Mouse (Mus musculus): ENCODE measurements around the gene Ern2.
A peak's percentile ranks its signal among the peaks of the same experiment; 100 is the strongest.

Ern2 gene

DNA sequence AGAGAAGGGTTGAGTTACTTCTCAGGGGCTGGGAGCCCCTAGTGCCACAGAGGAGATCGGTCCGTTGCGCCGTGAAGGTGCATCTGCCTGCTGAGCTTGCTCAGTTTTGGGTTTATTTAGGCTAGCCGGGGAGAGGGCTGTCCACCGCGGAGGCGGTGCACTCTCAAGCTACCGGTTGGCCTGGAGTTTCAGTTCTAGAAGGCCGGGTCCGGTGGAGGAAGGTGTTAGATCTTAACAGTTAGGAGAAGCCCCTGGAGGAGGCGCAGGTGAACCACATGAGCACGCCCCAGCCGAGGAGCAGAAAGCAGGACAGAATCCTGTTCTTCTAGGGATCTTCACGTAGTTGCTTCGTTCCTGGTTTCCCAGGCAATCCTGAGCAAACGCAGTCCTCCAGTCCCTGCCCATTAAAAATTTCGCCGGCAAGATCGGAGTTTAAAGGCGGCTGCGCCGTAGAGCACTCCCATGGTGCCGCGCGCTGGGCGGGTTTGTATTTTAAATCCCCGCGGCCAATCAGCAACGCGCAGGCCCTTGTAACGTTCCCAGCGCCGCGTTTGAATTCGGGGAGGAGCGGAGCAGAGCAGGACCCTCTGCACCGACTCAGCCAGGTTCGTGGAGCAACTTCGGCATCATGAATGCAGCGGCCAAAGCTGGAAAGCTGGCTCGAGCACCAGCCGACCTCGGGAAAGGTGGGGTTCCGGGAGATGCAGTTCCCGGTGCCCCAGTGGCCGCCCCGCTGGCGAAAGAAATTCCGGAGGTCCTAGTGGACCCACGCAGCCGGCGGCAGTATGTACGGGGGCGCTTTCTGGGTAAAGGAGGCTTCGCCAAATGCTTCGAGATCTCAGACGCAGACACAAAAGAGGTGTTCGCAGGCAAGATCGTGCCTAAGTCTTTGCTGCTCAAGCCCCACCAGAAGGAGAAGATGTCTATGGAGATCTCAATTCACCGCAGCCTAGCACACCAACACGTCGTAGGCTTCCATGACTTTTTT lies 26.8 kb downstream of the Ern2 start, which contains the start of gene Plk1:
Plk1 (plus strand) TSS at position 525 of the 988 bp plus-strand sequence.
- peak; percentile 81 for DNase-seq (ENCODE audit: low spot score)

DNA sequence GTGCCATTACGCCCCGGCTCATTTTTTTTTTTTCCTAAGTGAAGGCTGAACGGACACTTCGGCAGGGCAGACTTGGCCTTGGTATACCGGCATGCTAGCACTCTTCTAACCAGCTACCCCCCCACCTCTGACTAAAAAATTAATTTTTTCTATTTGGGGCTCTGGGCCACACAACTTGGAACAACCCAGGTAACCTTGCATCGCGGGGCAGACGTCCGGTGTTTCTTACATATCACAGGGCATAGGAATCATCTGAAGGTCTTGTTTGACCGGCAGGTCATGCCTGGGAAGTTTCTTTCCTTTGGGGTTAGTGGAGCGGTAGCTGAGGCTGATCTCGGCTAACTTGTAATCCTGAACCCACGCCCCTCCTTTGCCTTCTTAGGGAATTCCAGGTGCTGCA lies 27.5 kb downstream of the Ern2 start:
- no peak for DNase-seq (ENCODE audit: low spot score)

DNA sequence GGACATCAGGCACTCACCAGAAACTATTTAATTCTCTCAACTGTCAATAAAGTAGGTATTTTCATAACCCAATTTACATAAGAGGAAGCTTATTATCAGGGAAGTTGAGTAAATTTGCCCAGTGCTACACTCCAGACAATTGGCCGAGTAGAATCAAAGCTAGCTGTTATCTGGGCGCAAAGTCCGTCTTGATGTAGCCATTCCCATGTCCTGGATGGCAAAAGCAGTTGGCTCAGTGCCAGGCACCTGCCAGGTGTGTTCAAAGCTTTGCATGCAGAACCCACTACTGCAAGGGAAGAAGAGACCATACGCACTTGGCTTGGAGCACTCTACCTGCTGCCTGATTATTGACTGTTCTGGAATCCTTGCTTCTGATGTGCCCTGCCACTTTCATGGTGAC lies 33.5 kb downstream of the Ern2 start:
- DNase-seq (ENCODE audit: low spot score) = no peak

DNA sequence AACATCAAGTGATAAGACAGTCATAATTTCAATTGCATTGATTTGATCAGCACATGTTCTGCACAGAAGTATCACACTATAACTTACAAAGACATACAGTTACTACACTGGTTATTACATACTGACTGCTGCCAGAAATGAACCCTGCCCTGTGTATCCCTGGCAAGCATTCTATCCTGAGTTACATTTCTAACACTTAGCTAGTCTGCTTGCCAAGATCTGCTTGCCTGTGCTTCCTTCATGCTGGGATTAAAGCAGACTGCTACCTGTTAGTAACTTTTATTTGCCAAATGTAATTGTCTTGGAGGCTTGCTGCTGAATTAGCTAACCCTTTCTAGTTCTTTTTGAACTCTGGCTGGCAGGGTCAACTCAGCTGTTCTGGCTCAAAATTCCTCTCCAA lies 45.0 kb downstream of the Ern2 start:
- DNase-seq (ENCODE audit: low spot score) = no peak

DNA sequence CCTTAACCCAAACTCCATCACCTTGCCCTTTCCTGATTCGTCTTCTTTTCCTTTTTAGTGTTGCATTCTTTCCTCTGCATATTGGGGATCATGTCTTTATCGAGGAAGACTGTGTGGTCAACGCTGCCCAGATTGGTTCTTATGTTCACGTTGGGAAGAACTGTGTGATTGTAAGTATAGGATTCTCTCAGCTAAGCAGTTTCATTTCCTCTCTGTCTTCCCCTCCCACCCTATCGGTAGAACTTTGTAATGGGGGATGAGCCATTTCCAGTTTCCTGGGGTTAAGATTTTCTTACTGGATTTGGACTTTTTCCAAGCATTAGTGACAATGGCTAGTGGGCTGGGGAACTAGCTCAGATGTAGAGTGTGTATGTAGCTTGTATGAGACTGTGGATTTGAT lies 47.8 kb downstream of the Ern2 start:
- DNase-seq (ENCODE audit: low spot score) = no peak

DNA sequence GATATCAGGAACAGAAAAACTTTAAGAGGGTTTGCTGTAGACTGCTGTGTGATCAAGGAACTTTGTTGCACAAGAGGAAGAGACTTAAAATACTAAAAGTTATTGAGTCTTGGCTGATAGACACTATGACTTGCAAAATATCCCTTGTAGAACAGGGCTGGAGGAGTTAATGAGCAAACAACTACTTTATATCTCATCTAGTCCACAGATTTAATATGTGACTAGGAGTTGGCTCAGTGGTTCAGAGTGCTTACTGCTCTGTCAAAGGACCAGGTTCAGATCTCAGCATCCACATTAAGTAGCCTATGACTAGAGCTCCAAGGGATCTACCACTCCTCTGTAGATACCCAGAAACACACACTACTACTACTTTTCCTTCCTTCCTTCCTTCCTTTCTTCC lies 48.9 kb downstream of the Ern2 start:
- no peak for DNase-seq (ENCODE audit: low spot score)

DNA sequence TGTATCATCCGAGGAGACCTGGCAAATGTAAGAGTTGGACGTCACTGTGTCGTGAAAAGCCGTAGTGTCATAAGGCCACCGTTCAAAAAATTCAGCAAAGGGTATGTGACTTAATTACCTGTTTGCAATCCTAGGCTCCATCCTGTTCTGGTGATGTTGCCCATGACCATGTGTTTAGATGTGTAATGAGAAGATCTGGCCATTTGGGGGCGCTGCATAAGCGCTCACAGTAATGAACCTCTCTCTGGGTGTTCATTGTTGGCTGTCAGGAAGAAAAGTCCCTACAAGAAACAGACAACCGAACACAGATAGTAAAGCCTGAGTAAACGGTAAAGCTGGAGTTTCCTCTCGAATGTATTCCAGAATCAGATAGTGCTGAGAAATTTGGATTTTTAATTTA lies 50.9 kb downstream of the Ern2 start:
- no peak for DNase-seq (ENCODE audit: low spot score)

DNA sequence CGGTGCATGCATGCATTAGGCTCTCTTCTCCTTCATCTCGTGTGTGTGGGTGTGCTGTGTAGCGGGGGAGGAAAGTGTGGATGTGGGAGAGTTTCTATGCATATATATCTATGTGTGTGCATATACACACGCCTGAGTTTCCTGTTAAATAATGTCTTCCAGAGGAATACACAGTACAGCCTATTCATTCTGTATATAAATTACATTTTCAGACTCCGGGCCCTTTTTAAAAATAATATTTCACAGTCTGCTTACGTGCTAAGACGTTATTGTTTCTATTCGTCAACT lies 52.7 kb downstream of the Ern2 start:
- DNase-seq (ENCODE audit: low spot score) = no peak

DNA sequence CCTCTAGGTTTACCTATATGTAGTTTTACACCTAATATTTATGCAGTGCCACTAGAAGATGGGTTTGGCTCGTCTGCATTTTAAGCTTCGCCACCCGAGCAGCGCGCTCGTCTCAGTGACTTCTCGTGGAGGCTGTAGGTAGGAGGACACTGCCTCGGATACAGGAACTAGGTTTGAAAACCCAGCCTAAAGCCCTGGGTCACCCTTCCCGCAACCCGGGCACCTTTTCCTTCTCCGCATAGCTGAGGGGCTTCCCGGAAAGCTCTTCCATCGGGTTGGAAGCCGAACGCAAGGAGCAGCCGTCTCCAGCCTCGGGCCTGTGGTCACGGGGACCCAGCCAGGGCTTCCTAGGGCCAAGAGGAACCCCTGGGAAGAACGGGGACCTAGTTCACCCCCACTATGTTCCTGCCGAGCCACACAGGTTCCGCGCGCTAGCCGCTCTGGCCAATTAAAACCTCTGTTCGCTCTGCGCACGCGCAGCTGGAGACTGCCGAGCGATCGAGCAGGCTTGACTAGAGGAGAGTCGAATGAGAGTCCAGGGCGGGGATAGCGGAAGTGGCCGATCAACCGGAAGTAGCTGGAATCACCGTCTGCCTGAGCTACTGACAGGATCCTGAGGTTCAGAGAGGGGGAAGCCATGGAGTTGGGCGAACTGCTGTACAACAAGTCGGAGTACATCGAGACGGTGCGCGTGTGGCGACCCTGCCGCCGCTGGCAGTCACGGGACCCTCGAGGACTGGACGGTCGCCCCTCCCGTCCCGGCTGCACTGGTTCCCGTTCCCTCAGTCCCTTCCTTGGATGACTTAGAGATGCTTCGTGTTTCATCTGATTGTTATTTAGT lies 53.3 kb downstream of the Ern2 start, which contains the start of the genes Palb2 and Dctn5:
Palb2 (minus strand) TSS at position 489 of the 841 bp plus-strand sequence.
Dctn5 (plus strand) TSS at position 545 of the 841 bp plus-strand sequence.
- DNase-seq (ENCODE audit: low spot score) = peak; percentile 98

DNA sequence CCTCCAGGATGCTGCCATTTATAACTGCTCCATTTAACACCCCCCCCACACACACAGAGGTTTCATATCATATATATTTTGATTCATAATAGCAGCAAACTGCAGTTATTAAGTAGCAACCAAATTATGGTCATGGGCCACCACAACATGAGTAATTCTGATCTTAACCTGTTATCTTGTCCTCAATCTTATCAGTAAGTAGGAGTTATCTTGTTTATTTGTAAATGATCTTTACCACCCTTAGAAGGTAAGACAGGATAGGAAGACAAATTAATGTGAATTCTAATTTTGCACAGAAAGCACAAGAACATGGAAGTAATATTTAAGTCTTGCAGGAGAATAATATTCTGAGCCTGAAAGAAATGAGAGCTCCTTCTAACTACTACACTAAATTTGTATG lies 54.2 kb downstream of the Ern2 start:
- no peak for DNase-seq (ENCODE audit: low spot score)

DNA sequence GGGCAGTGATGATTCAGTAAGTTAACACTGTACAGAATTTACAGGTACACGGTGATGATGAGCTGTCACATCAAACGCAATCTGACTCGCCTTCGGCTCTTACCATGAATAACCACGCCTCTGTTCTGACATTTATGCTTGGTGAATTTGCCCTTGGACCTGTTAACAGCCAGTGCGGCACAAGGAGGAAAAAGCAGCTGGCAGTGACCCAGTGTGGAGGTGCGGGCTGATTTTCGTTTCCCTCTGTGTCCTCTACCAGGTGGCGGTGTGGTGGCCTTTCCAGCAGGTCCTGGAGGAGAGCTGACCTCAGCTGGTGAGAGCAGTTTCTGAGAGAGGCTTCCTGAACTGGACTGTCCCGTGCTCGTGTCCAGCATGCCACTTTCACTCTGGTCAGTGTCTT lies 59.1 kb downstream of the Ern2 start:
- DNase-seq (ENCODE audit: low spot score) = no peak

DNA sequence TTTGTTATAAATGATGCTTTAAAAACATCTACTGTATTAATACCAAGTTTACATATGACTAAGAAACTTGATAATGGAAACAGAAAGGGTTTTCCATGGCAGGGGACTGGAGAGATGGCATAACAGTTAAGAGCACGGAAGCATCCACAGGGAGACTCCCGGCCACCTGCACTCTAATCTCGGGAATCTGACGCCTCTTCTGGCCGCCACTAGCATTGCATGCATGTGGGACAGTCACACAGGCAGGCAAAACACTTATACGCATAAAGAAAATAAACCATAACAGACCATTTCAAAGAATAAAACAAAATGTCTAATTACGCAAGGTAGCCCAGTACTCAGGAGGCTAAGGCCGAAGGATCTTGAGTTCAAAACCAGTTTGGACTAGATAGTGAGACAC lies 60.4 kb downstream of the Ern2 start:
- no peak for DNase-seq (ENCODE audit: low spot score)

DNA sequence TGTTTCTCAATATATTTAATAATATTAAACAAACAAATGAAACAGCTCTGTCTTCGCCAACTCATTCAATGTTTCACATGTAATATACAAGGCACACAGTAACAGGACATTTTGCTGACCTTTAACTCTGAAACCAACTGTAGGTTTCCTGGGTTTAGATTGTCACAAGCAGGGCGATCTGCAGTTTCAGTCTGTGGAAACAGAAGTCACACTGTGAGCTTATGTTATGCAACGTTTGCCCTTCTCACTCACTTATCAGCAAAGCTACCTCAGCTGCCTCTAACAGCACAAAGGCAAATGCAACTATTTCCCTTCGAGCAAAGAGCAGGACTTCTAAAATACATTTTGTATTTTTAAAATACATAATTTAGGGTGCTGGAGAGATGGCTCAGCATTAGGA lies 62.5 kb downstream of the Ern2 start:
- no peak for DNase-seq (ENCODE audit: low spot score)
